Mouse (Mus musculus): ENCODE measurements around the gene Trdn. TPM values are rescaled to one million over a fixed set of nuclear protein-coding genes. Genes with fewer than 3 reads are reported as not detected.
A peak's percentile ranks its signal among the peaks of the same experiment; 100 is the strongest.

Gene Trdn
- total RNA-seq, 2 experiments from 2014 or later, result 287 to 319 TPM

DNA sequence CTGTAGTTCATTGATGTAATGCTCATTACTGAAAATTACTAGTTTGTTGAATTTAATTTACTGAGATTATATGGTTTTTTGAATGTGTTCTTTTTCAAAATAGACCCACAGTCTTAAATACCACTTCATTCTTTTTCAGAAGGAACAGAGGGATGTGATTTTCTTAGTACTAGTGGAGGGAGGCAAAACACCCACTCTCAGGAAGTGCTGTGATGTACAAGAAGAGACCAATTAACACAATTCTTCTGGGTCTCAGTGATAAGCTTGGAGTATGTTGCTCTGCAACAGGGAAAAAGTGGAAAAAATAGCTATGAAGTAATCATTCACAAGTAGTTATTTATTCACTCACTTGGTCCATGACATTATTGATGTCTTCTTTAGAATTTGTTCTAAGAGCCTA, 286.2 kb downstream of the Trdn start:
- no peak for DNase-seq
- intact Hi-C loops (cut with DNase I), result no loop called here

DNA sequence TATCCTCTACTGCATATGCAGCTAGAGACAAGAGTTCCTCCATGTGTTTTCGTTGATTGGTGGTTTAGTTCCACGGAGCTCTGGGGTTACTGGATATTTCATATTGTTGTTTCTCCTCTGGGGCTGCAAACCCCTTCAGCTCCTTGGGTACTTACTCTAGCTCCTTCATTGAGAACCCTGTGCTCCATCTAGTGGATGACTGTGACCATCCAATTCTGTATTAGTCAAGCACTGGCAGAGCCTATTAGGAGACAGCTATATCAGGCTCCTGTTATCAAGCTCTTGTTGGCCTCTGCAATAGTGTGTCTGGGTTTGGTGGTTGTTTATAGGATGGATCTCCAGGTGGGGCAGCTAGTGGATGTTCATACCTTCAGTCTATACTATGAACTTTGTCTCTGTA, 290.2 kb downstream of the Trdn start:
- intact Hi-C loops (cut with DNase I), result no loop called here
- peak; percentile 9 to 20 for DNase-seq

DNA sequence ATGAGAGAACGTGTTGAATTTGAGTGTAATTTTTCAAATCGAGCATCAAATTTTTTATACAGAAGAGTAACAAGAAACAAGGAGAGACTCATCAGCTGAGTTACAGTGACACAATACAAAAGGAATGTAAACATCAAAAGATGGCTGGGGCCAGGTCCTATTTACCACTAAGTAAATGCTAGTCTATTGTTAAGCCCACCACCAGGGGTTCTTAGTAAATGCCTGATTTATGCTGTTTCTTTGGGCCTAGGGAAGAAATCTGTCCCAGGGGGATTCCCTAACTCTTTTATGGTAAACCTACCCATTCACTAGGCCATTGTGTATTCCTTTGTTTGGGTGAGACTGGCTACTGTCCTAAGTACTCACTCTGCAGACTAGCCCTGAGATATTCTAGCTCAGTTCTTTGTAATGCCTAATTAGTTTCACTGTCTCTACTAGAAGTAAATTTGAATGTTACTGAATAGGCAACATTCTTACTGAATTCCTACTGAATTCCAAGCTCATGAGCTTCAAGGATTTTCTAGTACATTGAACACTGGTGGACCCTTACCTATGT, 295.2 kb downstream of the Trdn start:
- intact Hi-C loops (cut with DNase I), result no loop called here
- DNase-seq, result no peak

Other genes starting within 250 kb of the Trdn start
- under 1 TPM; 0.17 to 0.69 TPM for gene Nkain2, start 190.1 kb upstream of the Trdn start, total RNA-seq (2021)